8 mouse cellular contexts compared by ENCODE assay signal in the genomic region with DNA sequence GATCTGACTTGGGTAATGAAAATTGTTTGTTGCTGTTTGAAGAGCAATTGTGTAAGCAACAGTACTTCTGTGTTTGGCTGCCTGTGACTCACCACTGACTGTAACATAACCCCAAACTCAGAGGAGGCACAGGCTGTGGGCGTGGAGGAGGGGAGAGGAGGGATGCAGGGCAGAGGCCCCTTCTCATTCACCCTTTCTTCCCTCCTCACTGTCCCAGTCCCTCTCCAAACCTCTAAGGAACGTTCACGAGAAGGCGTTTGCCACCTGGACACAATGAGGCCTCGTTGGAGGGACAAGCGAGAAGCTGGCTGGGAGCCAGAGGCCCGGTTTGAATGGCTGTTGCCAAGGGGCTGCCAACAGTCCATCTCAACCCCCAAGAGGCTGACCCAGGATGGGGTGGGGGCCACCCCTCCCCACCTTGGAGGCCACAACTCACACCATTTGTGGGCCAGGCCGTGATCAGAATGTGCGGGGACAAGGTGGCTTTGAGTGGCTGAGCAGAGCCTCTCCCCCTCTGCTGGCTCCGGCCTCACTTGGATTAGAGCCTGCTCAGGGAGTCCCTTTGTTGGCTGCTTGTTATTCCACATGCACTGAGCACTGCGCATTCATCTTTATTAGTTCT.
DNase-seq lines count a peak whose midpoint lies in the region; ATAC-seq and TF ChIP-seq lines count a peak whose summit lies in the region.

No protein-coding gene starts in this region.

- peak overlapping the region; percentile 57; the same call in 1 of the 2 replicates for H3K27ac ChIP-seq in cortical plate, adult 2 months (ENCODE audit: insufficient read depth, low read length)
- H3K27ac ChIP-seq in intestine, embryonic 15.5 days, result peak overlapping the region; percentile 90
- H3K27ac ChIP-seq in limb, embryonic 13.5 days, result peak overlapping the region; percentile 94
- peak overlapping the region; percentile 70 for H3K27ac ChIP-seq in neural tube, embryonic 12.5 days

- ATAC-seq in intestine, embryonic 15.5 days, result peak; percentile 84
- peak; percentile 76 for ATAC-seq in limb, embryonic 13.5 days (ENCODE audit: low FRiP score, low read depth)
- ATAC-seq in neural tube, embryonic 12.5 days (ENCODE audit: low FRiP score, low read depth), result peak; percentile 94

- H3K27me3 ChIP-seq in intestine, embryonic 15.5 days (replicated peaks), result no peaks in the 10 kb centered on the region
- no peaks in the 10 kb centered on the region for H3K27me3 ChIP-seq in limb, embryonic 13.5 days
- no peaks in the 10 kb centered on the region for H3K27me3 ChIP-seq in neural tube, embryonic 12.5 days (replicated peaks)

- DNase-seq in adrenal gland, postnatal 25 days, result peak; percentile 54
- peak; percentile 61 for DNase-seq in gastrocnemius, postnatal 14 days
- DNase-seq in urinary bladder, postnatal 14 days (ENCODE audit: low spot score), result peak; percentile 70
- DNase-seq in spleen, postnatal 36 days (ENCODE audit: low spot score in 2 of 2), result no peak

- no peak for TF ChIP-seq CTCF in cortical plate, adult 2 months (IDR thresholded peaks at IDR 0.05; ENCODE audit: extremely low read depth, insufficient read depth, low read length)

- no peak overlapping the region for H3K4me3 ChIP-seq in cortical plate, adult 2 months (ENCODE audit: insufficient read depth, low read length)
- H3K4me3 ChIP-seq in intestine, embryonic 15.5 days (replicated peaks), result no peak overlapping the region
- H3K4me3 ChIP-seq in limb, embryonic 13.5 days, result no peak overlapping the region
- no peak overlapping the region for H3K4me3 ChIP-seq in neural tube, embryonic 12.5 days

- H3K36me3 ChIP-seq in intestine, embryonic 15.5 days, result no peaks in the 10 kb centered on the region
- no peaks in the 10 kb centered on the region for H3K36me3 ChIP-seq in limb, embryonic 13.5 days
- H3K36me3 ChIP-seq in neural tube, embryonic 12.5 days, result no peaks in the 10 kb centered on the region

- H3K9me3 ChIP-seq in intestine, embryonic 15.5 days, result no peaks in the 10 kb centered on the region
- no peaks in the 10 kb centered on the region for H3K9me3 ChIP-seq in limb, embryonic 13.5 days
- no peaks in the 10 kb centered on the region for H3K9me3 ChIP-seq in neural tube, embryonic 12.5 days

- 33% methylated on average over 11 of the region's 11 CpGs for whole genome bisulfite sequencing in intestine, embryonic 15.5 days
- WGBS in limb, embryonic 13.5 days, result 9% methylated on average over 11 of the region's 11 CpGs
- 18% methylated on average over 11 of the region's 11 CpGs for WGBS in neural tube, embryonic 12.5 days

- H3K4me1 ChIP-seq in cortical plate, adult 2 months (ENCODE audit: control insufficient read depth, insufficient read depth, low read length), result peaks cover 3% of the 10 kb centered on the region; the same call in 1 of the 2 replicates
- peaks cover 19% of the 10 kb centered on the region for H3K4me1 ChIP-seq in intestine, embryonic 15.5 days (replicated peaks)
- H3K4me1 ChIP-seq in limb, embryonic 13.5 days, result peaks cover 49% of the 10 kb centered on the region
- H3K4me1 ChIP-seq in neural tube, embryonic 12.5 days, result peaks cover 20% of the 10 kb centered on the region

- peak overlapping the region; percentile 29 for H3K4me2 ChIP-seq in intestine, embryonic 15.5 days (replicated peaks)
- peak overlapping the region; percentile 44 for H3K4me2 ChIP-seq in limb, embryonic 13.5 days (replicated peaks)
- H3K4me2 ChIP-seq in neural tube, embryonic 12.5 days (replicated peaks), result peak overlapping the region; percentile 28; the same call in 1 of the 2 replicates

- intact Hi-C loops in gastrocnemius, postnatal 14 days (cut with DNase I; ENCODE audit: low total_unique reads), result loop anchor here (5.0 kb wide), 1 partner anchor 97 kb away; no protein-coding TSS in a partner anchor

- TF ChIP-seq POLR2A in cortical plate, adult 2 months (IDR thresholded peaks at IDR 0.05; ENCODE audit: extremely low read depth, insufficient read depth, low read length), result no peak

- H3K9ac ChIP-seq in intestine, embryonic 15.5 days, result peak overlapping the region; percentile 33
- peak overlapping the region; percentile 51; the same call in 1 of the 2 replicates for H3K9ac ChIP-seq in limb, embryonic 13.5 days
- peak overlapping the region; percentile 35 for H3K9ac ChIP-seq in neural tube, embryonic 12.5 days

Comparison
In these comparisons a context has a peak if more than half of its experiments do, and no peak if none do; other contexts are left out.
1. DNase-seq: peak in adrenal gland, postnatal 25 days (single experiment), gastrocnemius, postnatal 14 days (single experiment) and urinary bladder, postnatal 14 days (single experiment); none in spleen, postnatal 36 days (0 of 2).
2. Peak in every context shown above with its lines, with median percentiles within 50 percentile points of each other: H3K27ac ChIP-seq, ATAC-seq, H3K4me2 ChIP-seq and H3K9ac ChIP-seq.